Mouse (Mus musculus) thymus, postnatal 0 days (tissue): Measurements from ENCODE around the gene Tango2. TPM values are rescaled to one million over a fixed set of nuclear protein-coding genes. Genes with fewer than 3 reads are reported as not detected.
"Not testable (repeated sequence)": the region's sequence is repeated elsewhere in the genome, so short reads cannot be mapped to it uniquely, and the experiment has no call there.

Experiments
- DNase-seq: peaks from one replicate; pipeline ENCODE4 v3.0.0-alpha.2; 2015; ENCODE audit warnings: low spot score
- polyA plus RNA-seq: library from polyadenylated mRNA; unstranded; fragments of >200 nt; fragmentation: Nextera tagmentation; extraction: Ambion mirVana; gene quantifications from 2 replicates; pipeline ENCODE4 v1.2.1, GENCODE M21; 2015

Gene Tango2
- polyA plus RNA-seq, 1 experiment from 2014 or later = 41.2 TPM

- DNase-seq = no peak
Measured at GRCm38 (mm10) chr16:18342650-18343570, 5.0 kb downstream of the Tango2 start.

GRCm38 (mm10) chr16:18342076-18342475, 5.8 kb downstream of the Tango2 start:
- DNase-seq = no peak

GRCm38 (mm10) chr16:18341605-18342004, 6.3 kb downstream of the Tango2 start:
- no peak for DNase-seq

- no peak for DNase-seq
Measured at GRCm38 (mm10) chr16:18339866-18340265, 8.0 kb downstream of the Tango2 start.

- no peak for DNase-seq
Measured at GRCm38 (mm10) chr16:18337261-18337660, 10.6 kb downstream of the Tango2 start.

- no peak for DNase-seq
Measured at GRCm38 (mm10) chr16:18335981-18336380, 11.9 kb downstream of the Tango2 start.

GRCm38 (mm10) chr16:18333976-18334375, 13.9 kb downstream of the Tango2 start:
- DNase-seq = no peak

GRCm38 (mm10) chr16:18328524-18328923, 19.4 kb downstream of the Tango2 start:
- no peak for DNase-seq

- no peak for DNase-seq
Measured at GRCm38 (mm10) chr16:18327936-18328335, 20.0 kb downstream of the Tango2 start.

- peak; percentile 76 for DNase-seq
Measured at GRCm38 (mm10) chr16:18325741-18326140, 22.2 kb downstream of the Tango2 start.

GRCm38 (mm10) chr16:18324031-18324430, 23.9 kb downstream of the Tango2 start:
- no peak for DNase-seq

GRCm38 (mm10) chr16:18323460-18323859, 24.4 kb downstream of the Tango2 start:
- DNase-seq = no peak

GRCm38 (mm10) chr16:18321443-18321842, 26.5 kb downstream of the Tango2 start:
- DNase-seq = no peak

GRCm38 (mm10) chr16:18318992-18319391, 28.9 kb downstream of the Tango2 start:
- DNase-seq = no peak

GRCm38 (mm10) chr16:18308159-18308558, 39.7 kb downstream of the Tango2 start:
- DNase-seq = no peak

- DNase-seq = not testable (repeated sequence)
Measured at GRCm38 (mm10) chr16:18289614-18290013, 58.3 kb downstream of the Tango2 start.

- peak; percentile 99 for DNase-seq
Measured at GRCm38 (mm10) chr16:18289067-18289588, 58.8 kb downstream of the Tango2 start, which contains the start of gene Dgcr8. Dgcr8 (minus strand) TSS chr16:18289246.

GRCm38 (mm10) chr16:18288581-18289061, 59.3 kb downstream of the Tango2 start:
- peak; percentile 17 for DNase-seq

GRCm38 (mm10) chr16:18288166-18288565, 59.7 kb downstream of the Tango2 start:
- peak; percentile 5 for DNase-seq

GRCm38 (mm10) chr16:18275166-18275565, 72.7 kb downstream of the Tango2 start:
- DNase-seq = no peak

- DNase-seq = peak; percentile 59
Measured at GRCm38 (mm10) chr16:18268182-18268581, 79.7 kb downstream of the Tango2 start.

GRCm38 (mm10) chr16:18265024-18265423, 82.9 kb downstream of the Tango2 start:
- no peak for DNase-seq
